Mouse (Mus musculus) adrenal gland, postnatal 4 days (tissue): ENCODE measurements at regions not wholly inside any gene's neighbourhood (a gene's known extent, or its start where the extent isn't known, plus 50 kb on each side); places are given as distances from the start of the nearest gene placed in this dataset.

Experiments
- DNase-seq, 2 experiments: peaks; one replicate each; pipeline ENCODE4 v3.0.0; 2021 to 2022; ENCODE audit warnings: low spot score in 2 of 2, mixed read lengths in 2 of 2

DNA sequence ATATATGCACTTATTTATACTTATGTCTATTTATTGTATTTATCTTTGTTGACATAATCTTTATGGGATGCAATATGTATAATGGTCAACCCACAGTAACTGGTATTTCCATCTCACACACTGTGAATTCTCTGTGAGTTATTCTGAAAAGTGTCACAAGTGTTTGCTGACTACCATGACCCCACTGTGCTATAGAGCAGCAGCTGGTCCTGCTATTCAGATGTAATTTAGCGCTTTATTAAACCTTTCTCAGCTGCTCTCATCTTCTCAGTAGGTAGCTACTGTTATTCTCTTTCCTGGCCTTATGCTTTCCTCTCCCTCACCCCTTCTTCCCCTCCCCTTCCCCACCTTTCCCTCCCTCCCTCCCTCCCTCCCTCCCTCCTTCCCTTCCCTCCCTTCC, 296.0 kb upstream of the Dusp10 start:
- DNase-seq = no peak

DNA sequence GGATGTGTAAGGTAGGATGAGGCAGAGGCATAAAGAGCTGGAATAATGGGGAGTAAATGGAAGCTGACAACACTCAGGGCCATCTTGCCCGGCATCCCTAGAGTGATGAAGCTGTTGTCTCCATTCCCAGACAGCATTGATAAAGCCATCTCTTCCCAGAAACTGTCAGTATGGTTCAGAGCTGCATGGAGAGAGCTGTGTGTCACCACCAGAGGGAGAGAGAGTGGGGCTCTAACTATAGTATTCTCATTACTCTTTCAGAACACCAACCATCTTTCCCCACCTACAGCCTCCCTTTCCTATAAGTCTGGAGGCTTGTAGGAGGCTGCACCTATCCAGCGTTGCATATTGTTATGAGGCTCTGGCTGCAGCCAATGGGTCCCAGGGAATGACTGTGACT, 264.0 kb upstream of the Dusp10 start:
- DNase-seq = no peak

DNA sequence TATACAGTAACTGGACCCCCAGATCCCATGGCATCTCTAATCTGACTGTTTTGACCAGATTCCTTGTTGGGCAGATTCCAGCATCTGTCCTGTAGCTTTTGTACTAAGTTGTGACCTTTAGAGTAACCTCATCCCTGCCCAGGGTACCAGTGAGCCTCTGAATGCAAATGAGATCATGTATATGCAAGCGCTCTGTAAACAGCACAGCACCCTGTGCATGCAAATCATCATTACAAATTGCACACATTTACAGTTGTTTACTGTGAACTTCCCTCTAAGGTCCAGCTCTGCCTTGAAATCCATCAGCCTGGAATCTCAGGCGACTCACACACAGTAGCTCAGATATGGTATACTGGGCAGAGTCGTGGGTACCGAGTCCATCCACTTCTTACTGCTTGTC, 258.6 kb upstream of the Dusp10 start:
- no peak for DNase-seq

DNA sequence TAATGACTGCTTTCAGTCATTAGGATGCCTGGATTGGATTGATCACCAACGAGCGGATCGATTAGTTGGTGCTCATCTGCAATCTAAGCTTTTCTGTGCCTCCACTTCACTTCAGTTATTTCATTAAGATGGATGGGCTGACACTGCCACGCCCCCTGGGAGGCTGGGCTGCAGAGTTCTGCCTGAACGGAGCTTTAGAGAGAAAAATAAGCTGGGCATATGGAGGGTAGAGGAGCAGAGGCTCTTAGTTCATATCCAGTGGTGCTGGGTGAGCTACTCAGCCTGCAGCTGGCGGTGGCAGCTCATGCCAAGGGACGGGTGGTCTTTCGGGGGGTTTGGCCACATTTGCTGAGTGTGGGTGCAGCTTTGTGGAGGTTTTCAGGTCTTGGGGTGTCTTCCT, 256.4 kb upstream of the Dusp10 start:
- no peak for DNase-seq

DNA sequence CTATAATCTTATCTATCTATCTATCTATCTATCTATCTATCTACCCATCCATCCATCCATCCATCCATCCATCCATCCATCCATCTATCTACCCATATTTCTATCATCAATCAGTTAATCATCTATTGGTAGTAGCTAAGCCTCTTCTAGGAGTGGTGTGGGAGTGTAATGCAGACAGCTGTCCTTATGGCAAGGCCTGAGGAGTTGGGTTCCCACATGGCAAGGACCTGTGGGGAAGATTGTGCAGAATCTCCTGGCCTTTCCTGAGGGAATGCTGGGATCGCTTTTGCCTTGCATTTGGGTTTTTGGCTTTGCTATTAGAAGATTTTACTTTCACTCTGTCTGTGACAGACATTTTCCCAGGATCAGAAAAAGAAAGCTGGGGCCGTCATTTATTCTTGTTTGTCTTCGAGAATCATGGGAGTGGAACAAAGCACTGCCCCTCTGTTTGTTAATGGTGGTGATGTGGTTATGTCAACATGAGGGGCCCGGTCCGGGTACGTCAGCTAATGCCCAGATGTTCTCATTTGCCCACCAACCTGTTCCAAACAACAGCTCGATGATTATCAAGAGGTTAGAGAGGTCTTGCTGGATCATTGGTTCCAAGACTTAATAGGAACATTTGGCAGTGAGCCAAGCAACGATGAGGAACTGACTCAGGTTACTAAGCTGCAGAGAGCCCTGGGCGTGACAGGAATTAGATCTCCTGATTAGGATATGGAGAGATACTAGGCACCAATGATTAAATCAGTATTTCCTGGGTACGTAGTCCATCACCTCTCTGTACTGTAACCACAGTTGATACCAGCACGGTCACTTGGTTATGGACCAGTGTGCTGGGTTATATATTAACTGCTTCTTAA, 249.0 kb upstream of the Dusp10 start:
- DNase-seq = no peak

DNA sequence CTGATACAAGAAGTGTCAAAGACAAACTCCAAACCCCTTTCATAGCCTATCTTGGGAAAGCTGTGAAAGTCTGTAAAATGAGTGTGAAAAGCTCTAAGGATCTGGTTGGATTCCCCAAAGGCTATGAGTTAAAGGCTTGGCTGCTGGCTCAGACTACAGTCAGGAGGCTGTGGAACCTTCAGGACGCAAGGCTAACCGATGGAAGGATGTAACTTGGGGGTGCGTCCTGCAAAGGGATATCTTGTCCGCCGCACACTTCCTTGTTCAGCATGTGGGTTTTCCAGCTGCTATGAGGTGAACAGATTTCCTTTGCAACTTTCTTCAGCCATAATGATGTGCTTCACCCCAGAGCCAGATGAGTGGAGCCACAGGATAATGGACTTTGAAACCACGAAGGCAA, 240.3 kb upstream of the Dusp10 start:
- DNase-seq = no peak

DNA sequence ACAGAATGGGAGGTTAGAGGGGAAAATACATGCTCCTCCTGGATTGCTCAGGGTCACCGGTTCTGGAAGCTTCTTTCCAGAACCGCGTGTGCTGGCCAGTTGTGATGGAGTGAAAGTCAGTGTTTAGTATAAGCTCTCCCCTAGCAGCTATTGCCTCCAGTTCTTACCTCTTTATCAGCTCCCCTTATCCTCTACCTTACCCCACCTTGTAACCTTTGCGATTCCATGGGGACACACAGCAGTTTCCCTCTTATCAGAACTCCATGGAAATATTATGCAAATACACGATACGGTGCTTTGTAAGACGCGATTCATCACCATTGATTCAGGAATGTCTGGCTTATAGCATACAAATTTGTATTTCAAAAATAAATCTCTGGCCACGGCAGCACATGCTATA, 232.9 kb upstream of the Dusp10 start:
- DNase-seq = no peak

DNA sequence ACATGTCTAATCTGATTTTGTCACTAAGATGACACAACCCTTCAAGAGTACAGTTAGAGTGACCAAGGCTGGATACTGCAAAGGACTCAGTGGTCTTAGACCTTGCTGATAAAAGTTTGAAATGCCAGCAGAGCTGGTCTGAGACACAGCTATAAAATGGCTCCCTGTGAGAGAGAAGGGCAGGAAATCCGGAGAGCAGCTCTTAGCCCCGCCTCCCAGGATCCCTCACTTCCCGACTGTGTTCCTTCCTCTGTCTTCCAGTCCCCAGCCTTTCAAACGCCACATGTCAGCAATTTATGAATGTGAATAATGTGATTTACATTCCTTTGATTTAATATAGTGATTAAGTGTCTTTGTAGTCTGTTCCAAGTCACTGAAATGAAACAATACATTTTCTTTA, 232.3 kb upstream of the Dusp10 start:
- DNase-seq = no peak

DNA sequence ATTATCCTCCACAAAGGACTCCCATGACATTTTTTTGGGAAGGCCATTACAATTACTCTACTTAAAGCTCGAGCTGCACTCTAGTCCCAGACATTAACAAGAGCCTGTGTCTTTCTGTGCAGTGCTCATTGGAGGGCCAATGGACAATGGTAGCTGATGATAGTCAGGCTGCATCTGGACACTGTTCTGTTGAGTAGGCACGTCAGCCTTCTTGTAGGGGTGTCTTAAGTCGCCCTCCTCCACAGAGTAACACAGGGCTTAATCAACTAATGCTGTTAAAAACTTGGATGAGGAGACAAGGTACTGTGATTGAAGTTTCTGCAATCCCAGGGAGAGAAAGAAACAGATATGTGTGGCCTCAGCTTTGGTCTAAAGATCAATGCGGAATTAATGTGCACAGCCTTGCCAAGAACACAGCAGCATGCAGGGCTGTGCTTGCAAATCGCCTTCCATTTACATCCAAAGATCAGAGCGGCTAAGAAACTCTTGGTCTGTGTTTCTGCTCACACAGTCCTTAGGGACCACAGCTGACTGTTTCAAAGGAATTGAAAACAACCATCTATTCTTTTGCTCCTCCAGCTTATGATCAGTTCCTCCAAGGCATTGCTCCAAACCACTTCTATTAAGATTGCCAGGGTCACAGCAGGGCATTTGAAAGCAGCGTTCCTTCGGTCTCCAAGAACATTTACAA, 229.5 kb upstream of the Dusp10 start:
- no peak for DNase-seq

DNA sequence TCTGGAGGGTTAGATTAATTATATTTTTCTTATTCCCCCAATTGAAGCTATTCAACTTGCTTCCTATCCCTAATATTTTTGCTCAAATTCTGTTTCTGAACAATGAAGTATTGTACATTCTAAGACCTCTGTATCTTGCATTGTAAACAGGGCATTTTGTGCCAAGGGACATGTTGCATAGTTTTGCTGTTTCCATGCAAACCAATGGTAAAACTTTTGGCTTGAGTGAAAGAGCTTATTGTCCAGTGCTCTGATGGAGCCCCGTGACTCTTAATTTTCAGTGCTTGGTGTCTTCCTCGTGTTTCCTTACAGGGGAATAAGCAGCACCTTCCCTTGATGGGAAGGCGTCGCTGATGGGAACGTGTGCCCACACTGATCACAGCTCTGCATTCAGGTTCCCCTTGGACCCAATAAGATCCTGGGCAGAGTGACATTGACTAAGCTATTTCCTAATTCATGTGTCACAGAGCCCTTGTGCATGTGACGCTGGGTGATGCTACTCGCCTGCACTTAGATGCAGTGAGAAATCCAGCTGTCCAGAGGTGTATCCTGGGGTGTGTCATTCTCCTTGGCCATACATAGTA, 220.8 kb upstream of the Dusp10 start:
- no peak for DNase-seq

DNA sequence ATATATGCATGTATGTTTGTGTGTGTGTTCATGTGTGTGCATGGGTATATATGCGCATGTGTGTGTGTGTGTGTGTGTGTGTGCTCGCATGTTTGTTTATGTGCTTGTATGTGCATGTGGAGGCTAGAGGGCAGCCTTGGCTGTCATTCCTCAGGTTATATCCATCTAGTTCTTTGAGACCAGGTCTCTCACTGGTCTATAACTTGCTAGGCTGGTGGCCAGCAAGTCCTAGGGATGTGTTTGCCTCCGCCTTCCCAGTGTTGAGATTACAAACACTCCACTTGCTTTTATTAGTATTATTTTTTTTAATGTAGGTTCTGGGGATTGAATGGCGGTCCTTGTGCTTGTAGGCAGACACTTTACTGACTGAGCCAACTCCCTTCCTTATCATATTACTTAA, 219.8 kb upstream of the Dusp10 start:
- DNase-seq = no peak

DNA sequence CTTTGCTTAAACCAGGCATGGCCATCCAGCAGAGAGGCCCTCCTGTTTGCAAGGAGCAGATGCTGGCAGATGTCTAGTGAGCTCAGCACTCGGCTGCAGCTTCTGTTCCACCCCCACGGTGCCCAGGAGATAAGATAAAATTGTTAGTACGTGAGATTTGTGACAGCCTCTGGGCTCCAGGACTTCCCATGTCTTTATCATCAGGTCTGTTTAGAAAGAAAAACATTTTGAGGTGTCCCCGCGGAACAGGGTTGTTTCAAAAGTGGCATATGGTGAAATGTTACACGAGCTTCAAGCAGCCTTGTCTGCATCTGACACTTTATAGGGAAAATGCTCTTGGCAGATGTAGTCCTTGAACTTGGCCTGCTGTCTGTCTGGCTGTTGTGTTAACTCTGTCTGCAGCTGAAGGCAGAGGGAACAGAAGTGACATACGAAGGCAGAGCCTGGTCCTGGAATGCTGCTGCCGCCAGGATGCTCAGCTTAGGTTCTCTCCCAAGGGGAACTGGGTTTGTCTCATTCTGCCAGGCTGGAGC, 219.1 kb upstream of the Dusp10 start:
- DNase-seq = no peak

DNA sequence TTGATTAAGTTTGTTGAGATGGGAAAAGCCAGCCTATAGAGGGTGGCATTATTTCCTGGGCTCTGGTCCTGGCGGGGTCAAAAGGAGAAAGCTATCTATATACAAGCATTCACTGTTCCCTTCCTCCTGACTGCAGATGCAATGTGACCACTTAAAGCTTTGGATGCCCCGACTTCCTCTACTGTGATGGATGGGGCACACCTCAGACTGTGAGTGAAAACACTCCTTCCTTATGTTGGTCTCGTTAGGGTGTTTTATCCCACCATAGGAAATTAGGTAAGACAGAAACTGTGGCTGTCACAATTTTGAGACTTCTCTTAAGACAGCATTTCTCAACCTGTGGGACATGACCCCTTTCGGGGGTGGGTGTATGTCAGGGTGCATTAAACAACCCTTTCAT, 210.8 kb upstream of the Dusp10 start:
- DNase-seq = no peak

DNA sequence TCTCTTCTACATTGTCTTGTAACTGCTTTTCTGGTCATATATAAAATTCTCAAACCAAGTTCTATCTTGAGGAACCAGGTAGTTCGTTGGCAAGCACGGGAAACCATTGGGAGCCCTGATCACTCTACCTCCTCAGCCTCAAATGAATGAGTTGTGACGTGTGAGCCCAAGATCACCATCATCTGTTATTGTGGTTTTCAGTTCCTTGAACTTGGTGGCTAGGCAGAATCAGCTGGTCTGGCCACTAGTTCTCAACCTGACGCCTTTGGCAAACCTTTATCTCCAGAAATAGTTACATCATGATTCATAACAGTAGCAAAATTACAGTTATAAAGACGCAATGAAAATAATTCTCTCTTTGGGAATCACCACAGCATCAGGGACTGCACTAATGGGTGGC, 209.7 kb upstream of the Dusp10 start:
- DNase-seq = no peak

DNA sequence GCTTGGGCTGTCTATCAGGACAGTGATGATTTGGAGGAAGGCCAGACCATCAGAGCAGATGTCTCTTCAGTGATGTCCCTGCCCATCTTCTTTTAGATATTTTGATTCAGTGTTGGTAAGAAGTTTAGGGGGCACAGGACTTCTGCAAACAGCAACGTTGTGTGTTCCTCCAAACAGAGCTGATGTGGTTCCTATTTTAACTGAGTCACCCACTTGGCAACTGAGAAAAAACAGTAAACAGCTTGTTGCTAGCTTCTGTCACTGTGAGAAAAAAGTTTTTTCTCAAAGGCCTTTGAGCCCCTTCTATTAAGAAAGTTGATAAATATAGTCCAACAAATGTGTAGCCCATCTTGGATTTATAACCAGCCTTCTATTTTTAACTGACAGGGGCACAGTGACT, 209.3 kb upstream of the Dusp10 start:
- no peak for DNase-seq

DNA sequence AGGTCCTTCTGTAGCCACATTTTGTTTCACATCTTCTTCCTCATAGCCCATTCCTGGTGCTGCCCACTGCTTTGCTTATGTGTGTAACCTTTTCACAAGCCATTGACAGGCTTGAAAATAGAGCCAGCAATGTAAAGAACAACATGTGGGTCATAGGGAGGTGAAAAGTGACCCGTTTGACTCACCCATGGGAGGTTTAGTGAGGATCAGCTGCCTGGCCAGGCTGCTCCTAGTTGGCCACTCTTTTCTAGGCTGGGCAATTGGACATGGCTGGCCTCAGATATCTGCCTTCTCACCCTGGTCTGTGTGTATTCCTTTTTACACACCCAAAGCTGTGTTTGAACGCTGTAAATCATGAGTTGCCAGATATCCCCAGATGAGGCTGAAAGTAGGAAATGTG, 208.8 kb upstream of the Dusp10 start:
- no peak for DNase-seq

DNA sequence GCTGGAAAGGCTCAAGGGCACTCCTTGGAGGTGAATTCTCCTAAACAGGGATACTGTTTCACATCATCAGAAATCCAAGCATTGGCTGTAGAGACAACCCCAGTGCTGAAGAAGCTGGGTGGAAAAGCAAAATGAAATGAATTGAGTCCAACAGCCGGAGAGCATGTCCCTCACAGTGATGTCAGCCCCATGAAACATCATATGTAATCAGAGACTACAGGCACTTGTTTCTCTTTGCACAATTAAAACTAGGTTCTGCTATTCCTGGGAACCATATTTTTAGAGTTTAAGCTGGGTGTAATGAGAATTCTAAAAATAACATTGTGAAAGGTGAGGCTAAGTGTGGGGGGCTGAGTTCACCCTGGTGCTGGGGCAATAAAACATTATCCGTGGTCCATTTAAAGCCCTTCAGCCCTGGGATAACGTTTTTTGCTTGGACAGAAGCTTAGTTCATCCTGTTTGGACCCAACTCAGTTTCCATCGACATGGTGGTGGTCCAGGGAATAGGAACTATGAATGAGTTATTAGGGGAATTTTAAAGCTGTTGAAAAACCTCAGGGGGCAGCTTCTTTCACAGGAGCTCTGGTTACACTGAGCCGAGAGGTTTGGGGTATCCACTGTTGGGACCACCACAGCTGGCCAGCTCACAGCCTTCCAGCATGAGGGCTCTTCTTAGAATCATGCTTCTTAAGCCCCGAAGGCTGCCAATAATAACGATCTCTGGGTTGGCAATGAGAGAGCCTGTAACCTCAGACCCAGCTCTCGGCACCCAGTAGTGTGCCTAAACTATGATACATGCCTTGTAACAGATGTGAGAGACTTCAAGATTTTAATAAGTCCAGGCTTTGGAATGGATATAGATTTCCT, 206.0 kb upstream of the Dusp10 start:
- no peak for DNase-seq

DNA sequence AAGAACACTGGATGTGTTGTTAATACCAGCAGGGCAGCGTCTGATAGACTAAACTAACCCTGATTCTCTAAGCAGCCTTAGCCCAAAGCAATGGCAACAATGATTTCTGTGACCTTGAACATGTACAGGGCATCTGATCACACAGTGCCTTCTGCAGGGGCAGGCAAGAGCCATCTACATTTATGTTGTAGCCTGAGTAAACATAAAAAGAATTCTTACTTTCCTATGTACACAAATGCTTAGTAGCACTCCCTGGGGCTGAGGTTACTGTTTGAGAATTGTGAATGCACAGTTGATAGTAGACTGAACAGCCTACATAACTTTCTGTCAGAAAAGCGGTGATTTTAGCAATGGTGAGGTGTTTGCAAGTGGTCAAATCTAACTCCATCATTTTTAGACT, 204.9 kb upstream of the Dusp10 start:
- DNase-seq = no peak

DNA sequence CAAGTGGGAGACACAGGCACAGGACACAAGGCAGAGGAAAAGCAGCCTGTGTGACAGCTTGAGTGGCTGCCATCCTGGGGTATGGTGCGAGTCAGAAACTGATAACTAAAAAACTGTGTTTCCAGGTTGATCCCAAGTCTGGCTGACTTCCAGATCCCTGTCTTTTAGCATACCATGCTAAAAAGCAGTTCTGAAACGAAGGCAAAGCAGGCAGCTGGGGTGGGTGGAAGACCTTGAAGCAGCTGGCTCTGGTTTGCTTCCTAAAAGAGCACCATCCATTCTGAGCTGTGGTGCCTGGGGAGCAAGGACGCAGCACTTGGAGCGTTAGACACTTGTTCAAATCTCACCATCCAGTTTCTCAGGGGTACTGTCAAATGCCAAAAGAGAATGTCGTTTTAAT, 192.5 kb upstream of the Dusp10 start:
- DNase-seq = no peak

DNA sequence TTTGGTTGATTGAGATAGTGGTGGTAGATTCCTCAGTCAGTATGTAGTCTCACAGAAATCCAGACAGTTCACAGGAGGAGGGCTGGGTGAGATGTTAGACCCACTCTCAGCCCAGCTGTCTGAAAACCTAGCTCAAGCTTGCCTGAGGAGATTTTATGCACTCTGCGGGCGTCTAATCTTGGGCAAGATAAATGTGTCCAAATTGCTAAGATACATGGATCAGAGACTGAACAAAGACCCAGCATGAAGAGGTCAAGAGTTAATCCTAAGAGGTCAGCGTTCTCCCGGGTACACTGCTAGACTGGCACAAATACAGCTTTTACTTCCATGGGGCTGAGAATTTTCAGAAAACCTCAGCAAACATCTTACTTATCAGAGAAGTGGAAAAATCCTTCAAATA, 186.8 kb upstream of the Dusp10 start:
- DNase-seq = no peak

DNA sequence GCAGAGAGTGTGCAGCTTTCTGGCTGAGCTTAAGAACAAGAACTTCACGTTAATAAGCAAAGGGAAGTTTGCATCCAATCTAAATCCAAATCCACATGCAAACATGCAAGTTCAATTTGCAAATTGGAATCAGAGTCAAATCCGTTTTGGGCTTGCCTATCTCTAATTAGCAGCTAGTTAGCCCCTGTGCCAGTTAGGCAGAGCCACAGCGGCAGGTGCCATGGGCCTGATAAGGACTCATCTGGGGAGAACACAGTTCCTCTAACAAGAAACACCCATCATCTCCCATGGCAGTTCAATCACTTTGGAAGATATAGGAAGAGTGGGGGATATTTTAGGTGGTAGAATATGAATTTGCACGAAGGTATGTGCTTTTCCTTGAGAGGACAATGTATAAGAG, 168.0 kb upstream of the Dusp10 start:
- DNase-seq = no peak
